Mouse (Mus musculus) embryonic facial prominence, embryonic 13.5 days (tissue): Measurements from ENCODE around the gene Hydin. TPM values are rescaled to one million over a fixed set of nuclear protein-coding genes. Genes with fewer than 3 reads are reported as not detected.
"Not testable (repeated sequence)": the region's sequence is repeated elsewhere in the genome, so short reads cannot be mapped to it uniquely, and the experiment has no call there.

Source experiments
- ATAC-seq: fragments of 200-750 bp; cut with Nextera tagmentation; 2 replicates; pipeline ENCODE4 v1.8.0; 2017; ENCODE audit warnings: low read depth; ENCODE audit not compliant: insufficient number of reproducible peaks, insufficient read depth, low FRiP score, low TSS enrichment
- H3K27ac ChIP-seq: fragments of 300-500 bp; sonication (generic); 2 replicates; pipeline ENCODE4 v1.5.1; 2015; ENCODE audit warnings: moderate library complexity, mild to moderate bottlenecking, inconsistent platforms
- H3K27me3 ChIP-seq: fragments of 300-500 bp; sonication (generic); 2 replicates; pipeline ENCODE4 v1.6.1; 2015; ENCODE audit warnings: mild to moderate bottlenecking, inconsistent platforms
- H3K36me3 ChIP-seq: fragments of 300-500 bp; sonication (generic); 2 replicates; pipeline ENCODE4 v1.6.1; 2015; ENCODE audit warnings: mild to moderate bottlenecking, inconsistent platforms
- H3K4me1 ChIP-seq: fragments of 300-500 bp; sonication (generic); 2 replicates; pipeline ENCODE4 v1.6.1; 2015; ENCODE audit warnings: inconsistent platforms
- H3K4me2 ChIP-seq: fragments of 300-500 bp; sonication (generic); 2 replicates; pipeline ENCODE4 v1.6.1; 2015; ENCODE audit warnings: moderate library complexity, mild to moderate bottlenecking, inconsistent platforms
- H3K4me3 ChIP-seq: fragments of 300-500 bp; sonication (generic); 2 replicates; pipeline ENCODE4 v1.5.1; 2015; ENCODE audit warnings: mild to moderate bottlenecking, inconsistent platforms
- H3K9ac ChIP-seq: fragments of 300-500 bp; sonication (generic); 2 replicates; pipeline ENCODE4 v1.6.1; 2015; ENCODE audit warnings: mild to moderate bottlenecking, inconsistent platforms
- H3K9me3 ChIP-seq: fragments of 300-500 bp; sonication (generic); 2 replicates; pipeline ENCODE4 v1.6.1; 2016; ENCODE audit warnings: inconsistent platforms
- WGBS: fragments of 180-500 bp; shearing (Covaris S2); methylation state at CpG from one replicate; pipeline ENCODE4 v1.1.7; 2015; ENCODE audit warnings: mixed read lengths; 5-methylcytosine and 5-hydroxymethylcytosine counted together
- polyA plus RNA-seq: library from polyadenylated mRNA; unstranded; fragments of >200 nt; fragmentation: Nextera tagmentation; extraction: Ambion mirVana; gene quantifications from 2 replicates; pipeline ENCODE4 v1.2.1, GENCODE M21; 2015

Hydin gene
- polyA plus RNA-seq, 1 experiment from 2014 or later, result 0.08 TPM

- H3K27ac ChIP-seq, result no peak overlapping the region
- no peak for ATAC-seq
- H3K4me1 ChIP-seq, result no peaks in the 10 kb centered on the region
- H3K4me2 ChIP-seq, result no peak overlapping the region
- no peak overlapping the region for H3K9ac ChIP-seq
- 61% methylated on average over 15 of the region's 15 CpGs for WGBS
- H3K9me3 ChIP-seq, result no peaks in the 10 kb centered on the region
- no peaks in the 10 kb centered on the region for H3K36me3 ChIP-seq
- no peak overlapping the region for H3K4me3 ChIP-seq
- H3K27me3 ChIP-seq, result no peaks in the 10 kb centered on the region
Observed at GRCm38 (mm10) chr8:110525229-110525628, 258.5 kb downstream of the Hydin start.

GRCm38 (mm10) chr8:110530008-110530762, 263.4 kb downstream of the Hydin start:
- ATAC-seq, result no peak
- WGBS, result 60% methylated on average over 8 of the region's 8 CpGs

GRCm38 (mm10) chr8:110533781-110534180, 267.0 kb downstream of the Hydin start:
- ATAC-seq, result no peak
- H3K36me3 ChIP-seq, result no peaks in the 10 kb centered on the region
- H3K4me3 ChIP-seq, result no peak overlapping the region
- 83% methylated on average over 6 of the region's 6 CpGs for WGBS
- no peak overlapping the region for H3K4me2 ChIP-seq
- H3K9ac ChIP-seq, result no peak overlapping the region
- H3K9me3 ChIP-seq, result no peaks in the 10 kb centered on the region
- H3K4me1 ChIP-seq, result no peaks in the 10 kb centered on the region
- no peaks in the 10 kb centered on the region for H3K27me3 ChIP-seq
- no peak overlapping the region for H3K27ac ChIP-seq

More at GRCm38 (mm10) chr8:110530008-110530762, 263.4 kb downstream of the Hydin start:
- Histone ChIP-seq H3K27ac (no peak overlapping the region), H3K4me2 (no peak overlapping the region), H3K36me3 (no peaks in the 10 kb centered on the region), H3K9me3 (no peaks in the 10 kb centered on the region), H3K9ac (no peak overlapping the region), H3K4me1 (no peaks in the 10 kb centered on the region), H3K27me3 (no peaks in the 10 kb centered on the region), H3K4me3 (no peak overlapping the region)

- no peak overlapping the region for H3K27ac ChIP-seq
- no peak for ATAC-seq
Observed at GRCm38 (mm10) chr8:110537849-110538248, 271.1 kb downstream of the Hydin start.

GRCm38 (mm10) chr8:110550343-110550742, 283.6 kb downstream of the Hydin start:
- Histone ChIP-seq H3K9me3 (peaks cover 5% of the 10 kb centered on the region; the same call in 1 of the 2 replicates), H3K4me2 (no peak overlapping the region), H3K9ac (no peak overlapping the region), H3K27ac (no peak overlapping the region), H3K4me3 (no peak overlapping the region), H3K36me3 (no peaks in the 10 kb centered on the region), H3K4me1 (no peaks in the 10 kb centered on the region), H3K27me3 (peaks cover 1% of the 10 kb centered on the region; the same call in 1 of the 2 replicates)
- WGBS, result 84% methylated on average over 1 of the region's 1 CpGs
- no peak for ATAC-seq

More at GRCm38 (mm10) chr8:110537849-110538248, 271.1 kb downstream of the Hydin start:
- Histone ChIP-seq H3K9me3 (no peaks in the 10 kb centered on the region), H3K4me2 (no peak overlapping the region), H3K9ac (no peak overlapping the region), H3K4me3 (no peak overlapping the region), H3K36me3 (no peaks in the 10 kb centered on the region), H3K4me1 (no peaks in the 10 kb centered on the region), H3K27me3 (no peaks in the 10 kb centered on the region)
- WGBS, result 80% methylated on average over 4 of the region's 4 CpGs

DNA sequence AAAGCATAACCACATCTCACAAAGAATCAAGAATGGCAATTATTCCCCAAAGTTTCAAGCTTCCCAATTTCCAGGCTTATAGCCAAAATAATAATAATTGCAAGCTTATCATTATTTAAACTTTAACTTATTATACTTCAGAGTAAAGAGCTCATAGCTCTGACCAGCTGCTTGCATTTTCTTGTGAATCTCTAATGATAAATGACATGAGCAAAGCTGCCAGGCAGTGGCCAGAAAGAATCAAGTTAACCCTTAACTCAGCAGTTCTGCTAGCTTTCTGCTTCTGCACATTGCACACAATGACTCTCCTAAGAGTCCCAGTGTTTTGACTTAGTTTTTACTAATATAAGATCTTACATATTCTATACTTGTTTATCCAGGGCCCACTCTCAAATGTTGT, 285.3 kb downstream of the Hydin start:
- not testable (repeated sequence) for H3K9me3 ChIP-seq, H3K36me3 ChIP-seq, H3K27me3 ChIP-seq, H3K27ac ChIP-seq, H3K9ac ChIP-seq, H3K4me2 ChIP-seq, H3K4me1 ChIP-seq, H3K4me3 ChIP-seq, ATAC-seq

DNA sequence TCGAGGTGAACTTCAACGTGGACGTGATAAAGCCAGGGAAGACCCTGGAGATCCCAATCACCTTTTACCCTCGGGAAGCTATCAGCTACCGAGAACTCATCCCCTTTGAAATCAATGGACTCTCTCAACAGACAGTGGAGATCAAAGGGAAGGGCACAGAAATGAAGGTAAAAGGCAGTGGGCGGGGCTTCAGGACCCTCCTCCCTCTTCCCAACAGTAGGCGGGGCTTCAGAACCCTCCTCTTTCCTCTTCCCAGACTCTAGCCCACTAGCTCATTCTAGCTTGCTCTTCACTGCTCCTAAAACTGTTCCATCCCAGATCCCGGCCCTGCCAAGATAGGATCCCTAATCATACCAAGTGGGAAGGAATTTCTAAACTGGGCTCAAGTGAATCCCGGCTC, 325.9 kb downstream of the Hydin start:
- no peak overlapping the region for H3K27ac ChIP-seq
- H3K4me1 ChIP-seq, result no peaks in the 10 kb centered on the region
- no peaks in the 10 kb centered on the region for H3K9me3 ChIP-seq
- no peak overlapping the region for H3K4me2 ChIP-seq
- H3K9ac ChIP-seq, result no peak overlapping the region
- WGBS, result 86% methylated on average over 9 of the region's 9 CpGs
- no peaks in the 10 kb centered on the region for H3K36me3 ChIP-seq
- ATAC-seq, result no peak
- H3K4me3 ChIP-seq, result no peak overlapping the region
- no peaks in the 10 kb centered on the region; the same call in 1 of the 2 replicates for H3K27me3 ChIP-seq

GRCm38 (mm10) chr8:110594164-110594563, 327.4 kb downstream of the Hydin start:
- no peak overlapping the region for H3K27ac ChIP-seq
- no peaks in the 10 kb centered on the region; the same call in 1 of the 2 replicates for H3K27me3 ChIP-seq
- no peak overlapping the region for H3K4me3 ChIP-seq
- H3K9me3 ChIP-seq, result no peaks in the 10 kb centered on the region
- no peak overlapping the region for H3K9ac ChIP-seq
- no peaks in the 10 kb centered on the region for H3K36me3 ChIP-seq
- H3K4me2 ChIP-seq, result no peak overlapping the region
- ATAC-seq, result no peak
- WGBS, result 69% methylated on average over 6 of the region's 6 CpGs
- H3K4me1 ChIP-seq, result no peaks in the 10 kb centered on the region

DNA sequence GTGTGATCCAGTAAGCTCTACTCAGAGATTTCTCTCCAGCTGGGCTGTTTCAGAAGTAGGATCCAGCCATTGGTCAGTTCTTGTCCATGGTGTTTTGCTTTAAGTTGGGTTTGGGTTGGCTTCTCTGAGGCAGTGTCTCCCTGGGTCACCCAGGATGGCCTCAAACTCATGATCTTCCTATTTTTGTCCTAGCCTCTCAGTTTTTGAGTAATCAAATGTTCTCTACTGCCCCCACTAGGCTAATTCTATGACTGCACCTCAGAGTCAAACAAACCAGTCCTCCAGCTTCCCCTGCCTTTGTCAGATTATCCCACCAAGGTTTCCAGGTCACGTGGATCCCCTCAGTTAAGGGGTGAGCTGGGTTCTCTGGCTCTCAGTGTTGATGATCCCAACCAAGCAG, 337.8 kb downstream of the Hydin start:
- Histone ChIP-seq H3K4me3 (no peak overlapping the region), H3K9ac (no peak overlapping the region), H3K4me1 (no peaks in the 10 kb centered on the region), H3K4me2 (no peak overlapping the region), H3K27me3 (no peaks in the 10 kb centered on the region), H3K9me3 (no peaks in the 10 kb centered on the region), H3K36me3 (no peaks in the 10 kb centered on the region), H3K27ac (no peak overlapping the region)
- no peak for ATAC-seq
- 6% methylated on average over 1 of the region's 1 CpGs for WGBS

DNA sequence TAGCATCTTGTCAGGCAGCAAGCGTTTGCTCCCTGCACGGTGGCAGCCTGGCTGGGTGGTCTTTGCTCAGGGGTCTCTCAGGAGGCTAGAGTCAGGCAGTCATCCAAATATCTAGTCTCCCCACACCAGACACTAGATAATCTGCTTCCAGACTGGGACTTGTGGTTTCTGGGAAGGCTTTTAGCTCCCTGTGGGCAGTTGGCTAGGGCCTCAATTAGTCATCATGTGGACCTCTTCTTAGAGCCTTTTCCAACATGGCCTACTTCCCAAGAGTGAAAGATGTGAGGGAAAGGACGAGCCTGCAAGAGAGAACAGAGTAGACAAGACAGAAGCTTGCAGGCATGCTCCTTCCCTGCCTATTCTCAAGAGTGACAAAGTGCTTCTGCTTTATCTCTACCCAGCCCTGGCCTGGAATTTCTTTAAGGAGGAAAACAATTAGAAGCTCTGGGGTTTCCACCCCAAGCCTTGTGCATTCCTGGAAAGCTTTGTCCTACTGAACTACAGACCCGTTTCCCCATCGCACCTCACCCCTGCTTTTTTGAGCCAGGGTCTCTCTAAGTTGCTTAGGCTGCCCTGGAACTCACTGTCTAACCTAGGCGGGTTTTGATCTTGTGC, 338.7 kb downstream of the Hydin start:
- Histone ChIP-seq H3K4me3 (no peak overlapping the region), H3K4me1 (no peaks in the 10 kb centered on the region), H3K36me3 (no peaks in the 10 kb centered on the region), H3K9ac (no peak overlapping the region), H3K4me2 (no peak overlapping the region), H3K9me3 (no peaks in the 10 kb centered on the region), H3K27me3 (no peaks in the 10 kb centered on the region), H3K27ac (no peak overlapping the region)
- ATAC-seq, result no peak
- WGBS, result 64% methylated on average over 6 of the region's 6 CpGs

GRCm38 (mm10) chr8:110615730-110616129, 349.0 kb downstream of the Hydin start:
- WGBS, result 58% methylated on average over 3 of the region's 3 CpGs
- Histone ChIP-seq H3K4me1 (peaks cover 21% of the 10 kb centered on the region), H3K4me3 (no peak overlapping the region), H3K4me2 (no peak overlapping the region), H3K27me3 (no peaks in the 10 kb centered on the region), H3K9ac (no peak overlapping the region), H3K9me3 (no peaks in the 10 kb centered on the region), H3K36me3 (no peaks in the 10 kb centered on the region), H3K27ac (no peak overlapping the region)
- no peak for ATAC-seq

DNA sequence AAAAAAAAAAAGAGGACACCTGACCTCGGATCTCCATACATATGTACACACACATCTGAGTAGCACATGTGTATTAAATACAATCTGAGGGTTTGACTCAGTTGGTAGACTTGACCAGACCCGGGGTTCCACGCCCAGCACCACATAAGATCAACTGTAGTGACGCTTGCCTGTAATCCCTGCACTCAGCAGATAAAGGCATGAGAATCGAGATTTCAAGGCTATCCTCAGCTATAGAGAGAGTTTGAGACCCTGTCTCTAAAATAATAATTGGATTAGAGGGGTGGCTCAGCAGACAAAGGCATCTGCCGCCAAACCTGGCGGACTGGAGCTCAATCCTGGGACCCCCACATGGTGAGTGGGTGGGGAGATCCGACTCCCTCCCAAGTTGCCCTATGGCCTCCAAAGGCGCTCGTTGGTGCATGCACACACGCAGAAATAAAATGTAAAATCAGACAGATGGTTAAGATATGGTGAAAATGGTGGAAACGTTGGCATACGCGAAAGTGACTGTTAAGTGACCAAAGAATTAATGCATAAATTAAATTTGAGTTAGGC, 351.1 kb downstream of the Hydin start:
- ATAC-seq, result no peak
- H3K36me3 ChIP-seq, result no peaks in the 10 kb centered on the region
- 23% methylated on average over 14 of the region's 14 CpGs for WGBS
- H3K4me1 ChIP-seq, result peaks cover 21% of the 10 kb centered on the region
- peak overlapping the region; percentile 83 for H3K4me2 ChIP-seq
- no peaks in the 10 kb centered on the region for H3K9me3 ChIP-seq
- H3K27me3 ChIP-seq, result no peaks in the 10 kb centered on the region
- peak overlapping the region; percentile 94 for H3K4me3 ChIP-seq
- H3K9ac ChIP-seq, result peak overlapping the region; percentile 84; the same call in 1 of the 2 replicates
- H3K27ac ChIP-seq, result no peak overlapping the region
